Mouse (Mus musculus) macrophage (primary cell): ENCODE measurements at regions not wholly inside any gene's neighbourhood (a gene's known extent, or its start where the extent isn't known, plus 50 kb on each side); places are given as distances from the start of the nearest gene placed in this dataset.
"Not testable (repeated sequence)": the region's sequence is repeated elsewhere in the genome, so short reads cannot be mapped to it uniquely, and the experiment has no call there.

Experiments used
- H3K27ac ChIP-seq: fragments of 350-480 bp; formaldehyde crosslinking; 2 replicates; pipeline ENCODE4 v1.9.0; 2021
- H3K36me3 ChIP-seq: fragments of 350-480 bp; formaldehyde crosslinking; 2 replicates; pipeline ENCODE4 v1.9.0; 2021; ENCODE audit errors: inconsistent target
- H3K4me3 ChIP-seq: fragments of 350-480 bp; formaldehyde crosslinking; 2 replicates; pipeline ENCODE4 v1.9.0; 2021; ENCODE audit errors: inconsistent target
- H3K79me2 ChIP-seq: fragments of 350-480 bp; formaldehyde crosslinking; 2 replicates; pipeline ENCODE4 v1.9.0; 2021; ENCODE audit errors: inconsistent target
- WGBS: methylation state at CpG from one replicate; pipeline ENCODE4 v1.1.7; 2026; ENCODE audit warnings: inconsistent platforms; ENCODE audit not compliant: missing documents; 5-methylcytosine and 5-hydroxymethylcytosine counted together

DNA sequence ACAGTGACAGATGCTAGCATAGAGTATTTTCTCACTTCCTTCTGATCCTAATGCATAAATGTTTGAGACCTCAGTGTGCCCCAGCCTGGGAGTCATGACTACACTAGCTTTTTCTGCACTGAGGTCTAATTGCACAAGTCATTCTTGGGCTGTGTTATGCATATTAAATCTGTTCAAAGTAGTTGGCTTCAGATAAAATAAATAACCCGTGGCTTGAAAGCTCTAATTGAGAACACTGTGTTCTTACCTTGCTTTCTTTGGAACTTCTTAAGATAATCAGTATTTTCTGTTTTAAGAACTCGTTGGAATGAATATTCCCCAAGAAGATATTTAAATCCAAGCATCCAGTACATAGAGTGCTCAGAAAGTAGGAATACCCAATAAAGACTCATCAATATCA, 243.9 kb upstream of the Pik3r1 start:
- 100% methylated on average over 2 of the region's 2 CpGs for WGBS
- no peaks in the 10 kb centered on the region for H3K79me2 ChIP-seq
- H3K4me3 ChIP-seq = no peak overlapping the region
- no peak overlapping the region for H3K27ac ChIP-seq
- no peaks in the 10 kb centered on the region for H3K36me3 ChIP-seq

DNA sequence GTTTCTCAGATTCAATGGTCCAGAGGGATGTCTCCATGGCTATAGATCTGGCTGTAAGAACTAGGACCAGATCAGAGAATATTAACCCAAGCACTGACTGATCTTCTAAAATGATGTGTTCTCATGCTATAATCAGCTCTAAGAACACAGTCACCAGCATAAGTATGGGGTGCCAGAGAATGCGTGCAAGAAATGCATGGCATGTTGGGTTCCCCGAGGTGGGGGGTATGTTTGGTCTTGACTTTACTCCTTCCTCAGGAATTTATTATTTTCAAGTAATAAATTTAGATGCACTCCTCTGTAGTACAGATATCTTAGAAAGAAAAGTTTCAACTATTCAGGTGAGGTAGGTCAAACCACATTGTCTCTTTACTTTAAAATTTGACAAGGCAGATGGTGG, 246.5 kb upstream of the Pik3r1 start:
- 92% methylated on average over 2 of the region's 2 CpGs for WGBS
- Histone ChIP-seq H3K4me3 (no peak overlapping the region), H3K27ac (no peak overlapping the region), H3K79me2 (no peaks in the 10 kb centered on the region), H3K36me3 (no peaks in the 10 kb centered on the region)

DNA sequence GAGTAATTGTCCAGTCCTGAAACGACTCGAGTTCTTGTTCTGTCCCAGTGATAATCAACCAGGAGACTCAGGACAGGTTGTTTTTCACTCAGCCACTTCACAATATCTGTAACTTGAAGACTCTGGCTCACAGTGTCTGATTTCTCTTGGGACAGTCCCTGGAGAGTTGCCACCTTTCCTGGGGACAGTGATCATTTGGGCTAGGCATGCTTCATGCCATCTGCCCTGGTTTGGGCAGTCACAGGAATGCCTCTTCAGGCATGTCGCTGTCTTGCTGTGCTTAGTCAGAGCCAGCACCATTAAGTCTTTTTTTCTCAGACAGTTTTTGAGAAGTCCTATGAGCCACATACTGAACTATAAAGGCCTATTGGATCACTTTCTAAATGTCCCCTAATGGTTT, 246.9 kb upstream of the Pik3r1 start:
- 90% methylated on average over 3 of the region's 3 CpGs for WGBS
- H3K79me2 ChIP-seq = no peaks in the 10 kb centered on the region
- no peak overlapping the region for H3K27ac ChIP-seq
- no peak overlapping the region for H3K4me3 ChIP-seq
- H3K36me3 ChIP-seq = no peaks in the 10 kb centered on the region

DNA sequence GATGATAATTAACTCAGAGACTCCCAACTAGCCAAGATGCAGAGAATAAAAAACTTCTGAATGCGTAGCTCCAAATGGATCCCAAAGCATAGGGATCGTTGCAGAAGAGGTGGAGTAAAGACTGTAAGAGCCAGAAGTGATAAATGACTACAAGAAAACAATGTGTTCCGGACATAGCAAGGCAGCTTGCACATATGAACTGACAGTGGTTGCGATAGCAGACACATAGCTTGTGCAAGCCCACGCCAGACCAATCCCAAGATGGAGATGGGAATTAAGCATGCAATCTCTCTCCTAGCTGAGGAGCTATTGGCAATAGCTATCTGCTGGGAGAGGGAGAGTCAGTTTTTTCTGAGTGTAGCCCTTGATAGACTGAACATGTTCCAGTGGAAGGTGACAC, 248.5 kb upstream of the Pik3r1 start:
- H3K4me3 ChIP-seq = no peak overlapping the region
- H3K36me3 ChIP-seq = no peaks in the 10 kb centered on the region
- H3K27ac ChIP-seq = no peak overlapping the region
- no peaks in the 10 kb centered on the region for H3K79me2 ChIP-seq
- 94% methylated on average over 5 of the region's 5 CpGs for WGBS

DNA sequence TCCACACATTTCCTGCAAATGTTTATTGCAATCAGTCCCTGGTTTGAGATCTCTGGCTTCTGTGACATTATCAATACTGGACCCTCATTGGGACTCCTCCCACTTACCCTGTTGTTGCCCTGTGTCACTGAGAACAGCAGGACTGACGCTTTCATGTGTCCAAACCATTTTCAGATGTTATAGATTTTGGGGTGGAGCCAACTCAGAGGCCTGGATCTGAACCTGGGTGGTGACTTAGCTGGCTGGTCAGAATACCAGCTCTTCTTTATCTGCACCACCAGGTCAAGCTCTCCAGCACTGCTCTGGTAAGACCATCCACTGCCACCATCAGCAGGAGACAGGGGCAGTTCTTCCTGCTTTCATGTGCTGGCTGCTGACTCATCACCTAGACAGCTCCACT, 254.3 kb upstream of the Pik3r1 start:
- no peak overlapping the region for H3K27ac ChIP-seq
- WGBS = 100% methylated on average over 1 of the region's 1 CpGs

DNA sequence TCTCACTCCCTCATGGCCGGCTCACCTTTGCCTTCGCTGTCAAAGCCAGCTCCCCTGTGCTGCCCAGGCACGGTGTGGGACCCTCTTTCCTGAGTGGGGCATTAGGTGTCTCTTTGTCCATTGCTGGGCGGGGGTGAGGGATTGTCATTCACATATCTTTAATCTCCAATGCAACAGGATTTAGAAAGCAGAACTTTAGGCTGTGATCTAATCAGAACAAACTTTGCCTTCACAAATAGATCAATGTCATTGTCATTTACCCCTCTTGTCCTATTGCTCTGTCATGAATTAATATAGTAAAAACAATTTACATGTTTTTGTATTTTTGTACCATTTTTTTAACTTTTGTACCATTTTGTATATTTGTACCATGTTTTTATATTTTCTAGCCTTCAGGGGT, 254.7 kb upstream of the Pik3r1 start:
- 82% methylated on average over 3 of the region's 4 CpGs for WGBS

More for the DNA sequence above, 254.3 kb upstream of the Pik3r1 start:
- no peaks in the 10 kb centered on the region for H3K79me2 ChIP-seq
- no peak overlapping the region for H3K4me3 ChIP-seq
- no peaks in the 10 kb centered on the region for H3K36me3 ChIP-seq

DNA sequence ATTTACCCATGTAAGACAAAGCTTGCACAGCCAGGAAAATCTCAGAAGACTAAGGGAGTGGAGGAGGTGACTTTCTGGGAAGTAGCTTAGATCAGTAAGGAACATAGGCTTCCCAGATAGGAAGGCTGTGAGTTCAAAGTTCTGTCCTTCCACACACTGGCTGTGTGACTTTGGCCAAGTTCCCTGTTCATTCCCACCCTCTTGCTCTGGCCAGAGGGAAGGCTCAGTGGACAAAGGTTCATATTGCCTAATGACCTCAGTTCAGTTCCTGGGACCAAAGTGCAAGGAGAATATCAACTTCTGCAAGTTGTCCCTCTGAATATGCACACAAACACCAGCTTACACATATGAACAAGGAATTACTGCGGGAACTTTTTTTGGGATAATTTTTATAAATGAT, 255.6 kb upstream of the Pik3r1 start:
- Histone ChIP-seq H3K4me3 (no peak overlapping the region), H3K36me3 (no peaks in the 10 kb centered on the region), H3K27ac (no peak overlapping the region), H3K79me2 (no peaks in the 10 kb centered on the region)
- 100% methylated on average over 1 of the region's 1 CpGs for WGBS

More for the DNA sequence above, 254.7 kb upstream of the Pik3r1 start:
- Histone ChIP-seq H3K36me3 (no peaks in the 10 kb centered on the region), H3K79me2 (no peaks in the 10 kb centered on the region), H3K4me3 (no peak overlapping the region), H3K27ac (no peak overlapping the region)

DNA sequence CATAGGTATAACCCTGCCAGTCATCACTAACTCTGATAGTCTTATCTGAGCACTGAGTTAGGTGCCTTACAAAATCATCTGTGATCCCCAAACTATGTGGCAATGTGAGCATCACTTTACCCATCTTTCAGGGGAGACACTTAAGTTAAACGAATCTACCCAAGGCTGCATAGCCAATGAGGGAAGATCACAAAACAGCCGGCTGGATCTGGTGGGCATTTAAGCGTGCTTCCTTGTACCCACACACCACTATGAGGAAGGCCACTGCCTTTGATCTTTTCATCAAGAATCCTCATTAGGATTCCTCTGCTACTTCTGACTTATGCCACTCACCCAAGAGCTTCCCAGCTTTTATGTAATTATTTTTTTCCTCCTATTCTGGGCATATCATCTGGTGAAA, 257.1 kb upstream of the Pik3r1 start:
- no peak overlapping the region for H3K4me3 ChIP-seq
- no peaks in the 10 kb centered on the region for H3K36me3 ChIP-seq
- no peaks in the 10 kb centered on the region for H3K79me2 ChIP-seq
- 96% methylated on average over 3 of the region's 3 CpGs for WGBS
- no peak overlapping the region for H3K27ac ChIP-seq

DNA sequence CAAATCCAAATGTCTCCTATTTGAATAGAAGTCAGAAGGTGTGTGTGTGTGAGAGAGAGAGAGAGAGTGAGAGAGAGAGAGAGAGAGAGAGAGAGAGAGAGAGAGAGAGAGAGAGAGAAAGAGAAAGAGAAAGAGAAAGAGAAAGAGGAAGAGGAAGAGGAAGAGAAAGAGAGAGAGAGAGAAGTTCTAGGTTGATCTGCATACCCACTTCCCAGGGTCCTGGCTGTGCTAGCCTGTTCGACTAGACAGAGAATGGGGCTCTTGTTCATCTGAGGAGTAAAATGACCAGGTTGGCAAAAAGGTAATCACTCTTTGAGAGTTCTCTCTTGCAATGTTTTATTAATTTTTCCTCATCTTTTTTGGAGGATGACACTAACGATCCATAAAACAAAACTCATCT, 257.5 kb upstream of the Pik3r1 start:
- not testable (repeated sequence) for H3K79me2 ChIP-seq, H3K27ac ChIP-seq, H3K36me3 ChIP-seq, H3K4me3 ChIP-seq
- 61% methylated on average over 2 of the region's 2 CpGs for WGBS

DNA sequence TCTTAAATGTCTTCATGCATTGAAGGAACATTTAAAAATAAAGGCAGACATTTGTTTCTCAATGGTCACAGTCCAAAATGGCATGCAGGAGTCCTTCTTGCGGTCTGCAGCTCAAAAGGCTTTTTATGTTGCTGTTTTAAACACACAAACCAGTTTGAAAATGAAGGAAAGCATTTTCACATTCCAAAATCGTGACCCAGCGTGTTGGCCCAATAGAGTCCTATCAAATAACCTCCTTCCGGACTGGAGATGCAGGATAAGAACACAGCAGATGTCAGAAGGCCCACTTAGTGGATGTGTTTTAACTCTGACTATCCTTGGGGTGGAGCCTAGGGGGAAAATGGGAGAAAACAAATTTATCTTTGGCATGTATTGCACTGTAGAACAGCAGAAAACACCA, 263.4 kb upstream of the Pik3r1 start:
- WGBS = 100% methylated on average over 4 of the region's 4 CpGs
- no peak overlapping the region for H3K27ac ChIP-seq

DNA sequence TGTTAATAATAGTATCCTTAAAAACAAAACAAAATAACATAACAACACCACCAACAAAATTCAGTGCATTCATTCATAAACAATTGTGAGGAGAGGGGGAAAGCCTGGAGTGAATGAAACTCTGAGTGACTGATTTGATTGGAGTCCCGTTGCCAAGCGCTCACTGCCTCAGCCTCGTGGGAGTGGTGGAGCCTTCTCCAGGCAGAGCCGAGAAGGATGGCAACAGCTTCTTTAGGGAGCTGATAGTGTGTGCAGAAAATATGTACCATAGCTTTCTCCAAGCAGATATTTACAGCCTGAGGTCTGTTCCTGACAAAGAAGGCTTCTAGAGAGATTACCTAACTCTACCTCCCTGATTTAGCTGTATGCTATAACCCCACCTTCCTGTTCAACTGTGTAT, 266.5 kb upstream of the Pik3r1 start:
- Histone ChIP-seq H3K36me3 (no peaks in the 10 kb centered on the region), H3K4me3 (no peak overlapping the region), H3K79me2 (no peaks in the 10 kb centered on the region), H3K27ac (no peak overlapping the region)
- WGBS = 61% methylated on average over 4 of the region's 4 CpGs

More for the DNA sequence above, 263.4 kb upstream of the Pik3r1 start:
- Histone ChIP-seq H3K4me3 (no peak overlapping the region), H3K36me3 (no peaks in the 10 kb centered on the region), H3K79me2 (no peaks in the 10 kb centered on the region)

DNA sequence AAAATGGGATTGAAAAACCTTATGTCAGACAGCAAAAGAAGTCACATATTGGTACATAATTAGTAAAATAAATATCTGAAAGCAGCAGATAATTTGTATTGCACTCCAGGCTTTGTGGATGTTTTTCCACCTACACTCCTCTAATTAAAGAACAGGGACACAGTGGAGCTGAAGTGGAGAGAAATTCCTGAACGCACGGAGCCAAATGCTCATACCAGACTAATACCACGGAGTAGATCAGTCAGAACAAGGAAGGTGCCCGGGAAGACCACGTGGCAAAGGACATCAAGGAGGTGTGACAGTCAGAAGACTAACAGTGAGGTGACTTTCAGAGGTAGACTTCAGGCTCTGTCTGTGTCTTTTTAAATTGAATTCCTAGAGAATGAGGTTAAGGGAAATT, 268.0 kb upstream of the Pik3r1 start:
- Histone ChIP-seq H3K4me3 (no peak overlapping the region), H3K27ac (no peak overlapping the region), H3K36me3 (no peaks in the 10 kb centered on the region), H3K79me2 (no peaks in the 10 kb centered on the region)
- WGBS = 92% methylated on average over 5 of the region's 5 CpGs

DNA sequence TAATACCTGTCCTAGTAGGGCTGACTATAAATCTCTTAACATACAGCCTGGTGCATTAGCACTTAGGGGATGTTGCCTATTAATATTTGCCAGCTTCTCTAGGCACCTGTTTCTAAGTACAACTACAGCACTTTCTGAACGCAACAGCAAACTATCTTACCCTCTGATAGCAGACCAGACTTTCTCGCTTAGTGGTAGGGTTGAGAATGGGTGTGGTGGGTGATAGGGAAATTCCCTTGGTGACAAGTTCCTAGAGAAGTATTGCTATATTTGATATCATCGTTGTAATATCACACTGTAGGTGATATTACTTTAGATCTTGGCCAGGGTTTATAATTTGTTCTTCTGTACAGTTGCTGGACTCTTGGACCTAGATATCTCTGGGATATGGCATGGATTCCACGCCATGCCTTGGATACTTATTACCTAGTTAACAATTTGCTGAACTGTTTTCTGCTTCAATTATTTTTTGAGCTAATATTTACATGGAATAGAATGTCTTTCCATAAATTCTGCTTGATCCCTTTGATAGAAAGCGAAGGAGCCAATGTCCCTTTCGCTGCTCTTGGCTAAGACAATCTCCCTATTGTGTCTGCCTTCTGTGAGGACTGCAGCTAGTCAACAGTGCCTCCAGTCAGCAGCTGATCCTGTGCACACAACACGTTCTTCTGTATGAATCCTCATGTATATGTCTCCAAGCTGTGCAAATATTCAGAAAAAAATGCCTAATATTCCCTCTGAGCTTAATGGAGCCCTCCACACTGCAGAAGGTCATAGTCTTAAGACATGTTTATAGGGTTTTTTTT, 269.0 kb upstream of the Pik3r1 start:
- no peak overlapping the region for H3K4me3 ChIP-seq
- no peaks in the 10 kb centered on the region for H3K79me2 ChIP-seq
- no peaks in the 10 kb centered on the region for H3K36me3 ChIP-seq
- no peak overlapping the region for H3K27ac ChIP-seq
- 92% methylated on average over 7 of the region's 7 CpGs for WGBS

DNA sequence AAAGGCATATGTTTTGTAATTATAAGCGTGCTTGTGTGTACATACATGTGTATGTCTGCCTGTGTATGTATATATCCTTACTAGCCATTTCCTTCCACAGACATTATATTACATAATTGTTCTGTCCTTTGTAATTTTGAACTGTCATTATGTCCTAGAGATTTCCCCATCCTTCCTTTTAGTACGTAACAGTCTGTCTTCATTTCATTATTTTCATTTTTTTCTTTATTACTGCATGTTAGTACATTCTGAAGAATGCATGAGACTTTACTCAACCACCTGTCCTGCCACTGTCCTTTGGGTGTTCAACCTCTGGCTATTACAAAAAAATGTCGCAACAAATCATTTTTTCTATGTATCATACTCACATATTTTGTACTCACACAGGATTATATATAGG, 292.2 kb upstream of the Pik3r1 start:
- WGBS = 72% methylated on average over 3 of the region's 3 CpGs
- no peaks in the 10 kb centered on the region for H3K36me3 ChIP-seq

DNA sequence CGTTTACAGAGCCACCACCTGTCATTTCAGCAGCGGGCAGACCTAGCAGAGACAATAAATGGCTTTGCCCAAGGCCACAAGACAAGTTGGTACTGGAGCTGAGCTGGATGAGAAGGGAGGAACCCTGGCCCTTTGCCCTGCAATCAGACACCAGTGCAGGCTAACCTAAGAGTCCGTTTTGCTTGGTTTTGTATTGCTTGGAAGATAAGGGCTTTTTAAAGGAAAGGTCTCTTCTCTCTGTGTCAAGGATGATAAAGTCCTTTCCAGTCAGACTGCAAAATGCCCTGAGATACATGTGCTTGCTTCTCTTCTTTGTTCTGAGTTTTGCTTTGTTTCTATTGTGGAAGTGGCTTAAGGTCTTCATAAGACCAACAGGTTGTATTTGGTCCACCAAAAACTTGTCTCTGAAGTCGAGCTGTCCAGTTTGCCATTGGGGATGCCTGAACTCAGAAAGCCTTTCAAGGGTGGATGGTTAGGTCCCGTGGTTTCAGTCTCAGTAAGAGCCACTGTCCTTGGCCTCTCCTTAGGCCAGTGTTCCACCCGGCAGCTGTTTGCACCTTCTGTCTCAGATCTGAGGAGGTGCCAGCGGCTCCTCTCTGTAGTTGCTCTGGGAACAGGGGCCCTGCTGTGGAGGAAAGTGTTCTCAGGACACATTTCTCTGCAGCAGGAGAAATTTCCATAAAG, 296.7 kb upstream of the Pik3r1 start:
- 92% methylated on average over 7 of the region's 7 CpGs for WGBS
- H3K79me2 ChIP-seq = no peaks in the 10 kb centered on the region
- no peak overlapping the region for H3K4me3 ChIP-seq

More for the DNA sequence above, 292.2 kb upstream of the Pik3r1 start:
- H3K27ac ChIP-seq = no peak overlapping the region
- H3K4me3 ChIP-seq = no peak overlapping the region
- no peaks in the 10 kb centered on the region for H3K79me2 ChIP-seq

More for the DNA sequence above, 296.7 kb upstream of the Pik3r1 start:
- H3K36me3 ChIP-seq = no peaks in the 10 kb centered on the region
- H3K27ac ChIP-seq = no peak overlapping the region
